Mouse (Mus musculus) embryo, embryonic 9.5 days (tissue): Measurements from ENCODE around the gene Gabarapl2.
"Not testable (repeated sequence)": the region's sequence is repeated elsewhere in the genome, so short reads cannot be mapped to it uniquely, and the experiment has no call there.

Experiments used
- DNase-seq: peaks from one replicate; pipeline ENCODE4 v3.0.0-alpha.2; 2017; ENCODE audit errors: extremely low spot score

Gabarapl2 gene

GRCm38 (mm10) chr8:111937184-111937583 lies 3.3 kb upstream of the Gabarapl2 start:
- DNase-seq = no peak

GRCm38 (mm10) chr8:111938076-111938985 lies 2.2 kb upstream of the Gabarapl2 start:
- DNase-seq = not testable (repeated sequence)

- no peak for DNase-seq
Observed at GRCm38 (mm10) chr8:111939516-111940142, 874 bp upstream of the Gabarapl2 start.

- DNase-seq = no peak
Observed at GRCm38 (mm10) chr8:111941101-111941454, 575 bp downstream of the Gabarapl2 start.

- no peak for DNase-seq
Observed at GRCm38 (mm10) chr8:111943544-111943943, 3.0 kb downstream of the Gabarapl2 start.

GRCm38 (mm10) chr8:111947144-111947543 lies 6.6 kb downstream of the Gabarapl2 start:
- DNase-seq = no peak

GRCm38 (mm10) chr8:111947954-111948353 lies 7.5 kb downstream of the Gabarapl2 start:
- no peak for DNase-seq

- no peak for DNase-seq
Observed at GRCm38 (mm10) chr8:111950846-111951245, 10.3 kb downstream of the Gabarapl2 start.

GRCm38 (mm10) chr8:111951317-111951716 lies 10.8 kb downstream of the Gabarapl2 start:
- no peak for DNase-seq

- no peak for DNase-seq
Observed at GRCm38 (mm10) chr8:111951936-111952335, 11.4 kb downstream of the Gabarapl2 start.

- DNase-seq = no peak
Observed at GRCm38 (mm10) chr8:111954844-111955594, 14.5 kb downstream of the Gabarapl2 start.

- no peak for DNase-seq
Observed at GRCm38 (mm10) chr8:111955879-111956278, 15.4 kb downstream of the Gabarapl2 start.

- no peak for DNase-seq
Observed at GRCm38 (mm10) chr8:111957231-111957630, 16.7 kb downstream of the Gabarapl2 start.

GRCm38 (mm10) chr8:111960591-111961321 lies 20.3 kb downstream of the Gabarapl2 start:
- no peak for DNase-seq

- no peak for DNase-seq
Observed at GRCm38 (mm10) chr8:111961330-111961729, 20.8 kb downstream of the Gabarapl2 start.

GRCm38 (mm10) chr8:111962589-111962988 lies 22.1 kb downstream of the Gabarapl2 start:
- DNase-seq = no peak

GRCm38 (mm10) chr8:111963091-111963490 lies 22.6 kb downstream of the Gabarapl2 start:
- no peak for DNase-seq

- no peak for DNase-seq
Observed at GRCm38 (mm10) chr8:111963546-111963945, 23.0 kb downstream of the Gabarapl2 start.

GRCm38 (mm10) chr8:111964351-111964750 lies 23.8 kb downstream of the Gabarapl2 start:
- DNase-seq = no peak

GRCm38 (mm10) chr8:111964849-111965561 lies 24.5 kb downstream of the Gabarapl2 start:
- DNase-seq = no peak
